Mouse (Mus musculus) T-helper 1 cell (primary cell): ENCODE data around the gene Clip2.

Experiments
- in situ Hi-C: fragments of 300-600 bp; cut with MboI, MseI; formaldehyde crosslinking; loops from one replicate; pipeline ENCODE4 v1.15.1; 2025; ENCODE audit warnings: high pct_unique_total_duplicates

Gene Clip2

GRCm38 (mm10) chr5:134525971-134526711 lies 26.1 kb downstream of the Clip2 start:
- in situ Hi-C loops = no loop called here

GRCm38 (mm10) chr5:134523728-134524127 lies 28.5 kb downstream of the Clip2 start:
- in situ Hi-C loops = no loop called here

- in situ Hi-C loops = no loop called here
These were observed 29.7 kb downstream of the Clip2 start for GRCm38 (mm10) chr5:134522524-134522923.

- in situ Hi-C loops = no loop called here
These were observed 30.4 kb downstream of the Clip2 start for GRCm38 (mm10) chr5:134521806-134522205.

- in situ Hi-C loops = no loop called here
These were observed 31.1 kb downstream of the Clip2 start for GRCm38 (mm10) chr5:134521131-134521530.

GRCm38 (mm10) chr5:134520120-134520519 lies 32.1 kb downstream of the Clip2 start:
- in situ Hi-C loops = no loop called here

- in situ Hi-C loops = no loop called here
These were observed 32.8 kb downstream of the Clip2 start for GRCm38 (mm10) chr5:134519471-134519870.

- in situ Hi-C loops = no loop called here
These were observed 40.1 kb downstream of the Clip2 start for GRCm38 (mm10) chr5:134512086-134512485.

GRCm38 (mm10) chr5:134510266-134510665 lies 42.0 kb downstream of the Clip2 start:
- in situ Hi-C loops = no loop called here

- in situ Hi-C loops = no loop called here
These were observed 43.3 kb downstream of the Clip2 start for GRCm38 (mm10) chr5:134508965-134509364.

- in situ Hi-C loops = no loop called here
These were observed 44.3 kb downstream of the Clip2 start for GRCm38 (mm10) chr5:134507859-134508399.

- in situ Hi-C loops = no loop called here
These were observed 44.9 kb downstream of the Clip2 start for GRCm38 (mm10) chr5:134507307-134507706.

- in situ Hi-C loops = no loop called here
These were observed 46.4 kb downstream of the Clip2 start for GRCm38 (mm10) chr5:134505810-134506292.

- in situ Hi-C loops = no loop called here
These were observed 49.6 kb downstream of the Clip2 start for GRCm38 (mm10) chr5:134502591-134502990.

GRCm38 (mm10) chr5:134501453-134501852 lies 50.8 kb downstream of the Clip2 start:
- in situ Hi-C loops = no loop called here

- in situ Hi-C loops = no loop called here
These were observed 51.6 kb downstream of the Clip2 start for GRCm38 (mm10) chr5:134500681-134501080.

GRCm38 (mm10) chr5:134500062-134500461 lies 52.2 kb downstream of the Clip2 start:
- in situ Hi-C loops = no loop called here

- in situ Hi-C loops = loop anchor here (5.0 kb wide), 2 partner anchors 75 to 120 kb away; partner anchors contain the start of gene Lat2
These were observed 55.2 kb downstream of the Clip2 start for GRCm38 (mm10) chr5:134497026-134497425.

- in situ Hi-C loops = loop anchor here (5.0 kb wide), 2 partner anchors 77 to 122 kb away; partner anchors contain the start of gene Lat2
These were observed 56.4 kb downstream of the Clip2 start for GRCm38 (mm10) chr5:134495796-134496195.

- in situ Hi-C loops = loop anchor here (5.0 kb wide), 1 partner anchor 208 kb away; no protein-coding TSS in a partner anchor
These were observed 58.1 kb downstream of the Clip2 start for GRCm38 (mm10) chr5:134494142-134494541.

- in situ Hi-C loops = loop anchor here (5.0 kb wide), 1 partner anchor 209 kb away; no protein-coding TSS in a partner anchor
These were observed 59.3 kb downstream of the Clip2 start for GRCm38 (mm10) chr5:134492956-134493355.

- in situ Hi-C loops = loop anchor here (5.0 kb wide), 1 partner anchor 210 kb away; no protein-coding TSS in a partner anchor
These were observed 60.4 kb downstream of the Clip2 start for GRCm38 (mm10) chr5:134491712-134492417.
